Mouse (Mus musculus): ENCODE results near the gene Dync2li1. TPM values are rescaled to one million over a fixed set of nuclear protein-coding genes. Genes with fewer than 3 reads are reported as not detected.

Gene Dync2li1
- polyA plus RNA-seq, 1 experiment from 2014 or later = 11.9 TPM

DNA sequence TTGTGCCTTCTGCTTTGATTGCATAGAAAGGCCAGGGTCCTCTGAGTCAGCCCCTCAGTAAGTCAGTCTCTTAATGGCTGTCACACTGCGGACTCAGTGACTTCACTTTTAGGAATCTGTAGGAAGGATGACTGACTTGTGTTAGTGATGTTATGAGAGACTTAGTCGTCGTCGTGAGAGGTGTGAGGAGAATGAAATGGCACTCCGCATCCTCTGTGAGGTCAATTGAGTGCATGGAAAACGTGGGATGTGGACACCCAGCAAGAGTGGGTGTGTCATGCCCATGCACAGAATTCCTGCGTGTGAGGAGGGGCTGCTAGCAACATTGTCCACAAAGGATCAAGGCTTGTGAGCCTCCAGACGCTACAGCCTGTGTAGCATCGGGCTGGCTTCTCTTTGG lies 2.3 kb downstream of the Dync2li1 start:
- no peak overlapping the region for H3K9ac ChIP-seq (ENCODE audit: low read depth, low read length)
- no peaks in the 10 kb centered on the region for H3K36me3 ChIP-seq (ENCODE audit: control insufficient read depth, insufficient read depth, low read length)
- 74% methylated on average over 9 of the region's 9 CpGs for WGBS (ENCODE audit: insufficient replicate concordance)
- no peak overlapping the region for H3K4me3 ChIP-seq (ENCODE audit: low read depth, low read length)
- no peaks in the 10 kb centered on the region for H3K9me3 ChIP-seq (replicated peaks; ENCODE audit: control insufficient read depth, low read length)
- no peaks in the 10 kb centered on the region for H3K27me3 ChIP-seq (ENCODE audit: control insufficient read depth, insufficient read depth, low read length)
- H3K4me1 ChIP-seq (ENCODE audit: control insufficient read depth, insufficient read depth, low read length) = 0 out of 2 replicates have a peak, but pooled peaks cover 3% of the 10 kb centered on the region
- no peak for ATAC-seq (replicated peaks; ENCODE audit: insufficient number of reproducible peaks, low FRiP score, low TSS enrichment)
- H3K4me2 ChIP-seq = no peak overlapping the region
- no peak overlapping the region for H3K27ac ChIP-seq (ENCODE audit: low read depth, low read length)

GRCm38 (mm10) chr17:84631836-84632235 lies 5.5 kb downstream of the Dync2li1 start:
- Histone ChIP-seq H3K9ac (ENCODE audit: low read depth, low read length) (no peak overlapping the region), H3K4me2 (no peak overlapping the region), H3K36me3 (ENCODE audit: control insufficient read depth, insufficient read depth, low read length) (no peaks in the 10 kb centered on the region), H3K27ac (ENCODE audit: low read depth, low read length) (no peak overlapping the region), H3K4me3 (ENCODE audit: low read depth, low read length) (no peak overlapping the region), H3K27me3 (ENCODE audit: control insufficient read depth, insufficient read depth, low read length) (no peaks in the 10 kb centered on the region), H3K9me3 (replicated peaks; ENCODE audit: control insufficient read depth, low read length) (no peaks in the 10 kb centered on the region), H3K4me1 (ENCODE audit: control insufficient read depth, insufficient read depth, low read length) (0 out of 2 replicates have a peak, but pooled peaks cover 2% of the 10 kb centered on the region)
- no peak for ATAC-seq (replicated peaks; ENCODE audit: insufficient number of reproducible peaks, low FRiP score, low TSS enrichment)
- 84% methylated on average over 6 of the region's 6 CpGs for WGBS (ENCODE audit: insufficient replicate concordance)

- 70% methylated on average over 13 of the region's 13 CpGs for WGBS (ENCODE audit: insufficient replicate concordance)
- Histone ChIP-seq H3K4me2 (no peak overlapping the region), H3K4me1 (ENCODE audit: control insufficient read depth, insufficient read depth, low read length) (no peaks in the 10 kb centered on the region), H3K9ac (ENCODE audit: low read depth, low read length) (no peak overlapping the region), H3K4me3 (ENCODE audit: low read depth, low read length) (no peak overlapping the region), H3K27me3 (ENCODE audit: control insufficient read depth, insufficient read depth, low read length) (no peaks in the 10 kb centered on the region), H3K27ac (ENCODE audit: low read depth, low read length) (no peak overlapping the region), H3K36me3 (ENCODE audit: control insufficient read depth, insufficient read depth, low read length) (no peaks in the 10 kb centered on the region), H3K9me3 (replicated peaks; ENCODE audit: control insufficient read depth, low read length) (no peaks in the 10 kb centered on the region)
- ATAC-seq (replicated peaks; ENCODE audit: insufficient number of reproducible peaks, low FRiP score, low TSS enrichment) = no peak
Measured at GRCm38 (mm10) chr17:84633443-84633842, 7.1 kb downstream of the Dync2li1 start.

GRCm38 (mm10) chr17:84636328-84636727 lies 10.0 kb downstream of the Dync2li1 start:
- H3K27me3 ChIP-seq (ENCODE audit: control insufficient read depth, insufficient read depth, low read length) = no peaks in the 10 kb centered on the region
- WGBS (ENCODE audit: insufficient replicate concordance) = 68% methylated on average over 8 of the region's 8 CpGs
- ATAC-seq (replicated peaks; ENCODE audit: insufficient number of reproducible peaks, low FRiP score, low TSS enrichment) = no peak
- no peak overlapping the region for H3K27ac ChIP-seq (ENCODE audit: low read depth, low read length)
- no peaks in the 10 kb centered on the region for H3K36me3 ChIP-seq (ENCODE audit: control insufficient read depth, insufficient read depth, low read length)
- no peak overlapping the region for H3K9ac ChIP-seq (ENCODE audit: low read depth, low read length)
- H3K4me1 ChIP-seq (ENCODE audit: control insufficient read depth, insufficient read depth, low read length) = no peaks in the 10 kb centered on the region
- no peak overlapping the region for H3K4me3 ChIP-seq (ENCODE audit: low read depth, low read length)
- H3K4me2 ChIP-seq = no peak overlapping the region
- H3K9me3 ChIP-seq (replicated peaks; ENCODE audit: control insufficient read depth, low read length) = no peaks in the 10 kb centered on the region

GRCm38 (mm10) chr17:84637971-84638370 lies 11.7 kb downstream of the Dync2li1 start:
- Histone ChIP-seq H3K4me3 (ENCODE audit: low read depth, low read length) (no peak overlapping the region), H3K4me1 (ENCODE audit: control insufficient read depth, insufficient read depth, low read length) (no peaks in the 10 kb centered on the region), H3K9me3 (replicated peaks; ENCODE audit: control insufficient read depth, low read length) (no peaks in the 10 kb centered on the region), H3K36me3 (ENCODE audit: control insufficient read depth, insufficient read depth, low read length) (no peaks in the 10 kb centered on the region), H3K27me3 (ENCODE audit: control insufficient read depth, insufficient read depth, low read length) (no peaks in the 10 kb centered on the region), H3K4me2 (no peak overlapping the region), H3K27ac (ENCODE audit: low read depth, low read length) (no peak overlapping the region), H3K9ac (ENCODE audit: low read depth, low read length) (no peak overlapping the region)
- ATAC-seq (replicated peaks; ENCODE audit: insufficient number of reproducible peaks, low FRiP score, low TSS enrichment) = no peak
- WGBS (ENCODE audit: insufficient replicate concordance) = 85% methylated on average over 6 of the region's 6 CpGs

- WGBS (ENCODE audit: insufficient replicate concordance) = 64% methylated on average over 10 of the region's 10 CpGs
- no peak overlapping the region for H3K4me3 ChIP-seq (ENCODE audit: low read depth, low read length)
Measured at GRCm38 (mm10) chr17:84639796-84640378, 13.6 kb downstream of the Dync2li1 start.

GRCm38 (mm10) chr17:84641893-84642292 lies 15.6 kb downstream of the Dync2li1 start:
- no peak overlapping the region for H3K4me3 ChIP-seq (ENCODE audit: low read depth, low read length)
- H3K27me3 ChIP-seq (ENCODE audit: control insufficient read depth, insufficient read depth, low read length) = no peaks in the 10 kb centered on the region
- no peak for ATAC-seq (replicated peaks; ENCODE audit: insufficient number of reproducible peaks, low FRiP score, low TSS enrichment)
- no peaks in the 10 kb centered on the region for H3K9me3 ChIP-seq (replicated peaks; ENCODE audit: control insufficient read depth, low read length)
- WGBS (ENCODE audit: insufficient replicate concordance) = 35% methylated on average over 3 of the region's 3 CpGs
- no peak overlapping the region for H3K27ac ChIP-seq (ENCODE audit: low read depth, low read length)
- H3K9ac ChIP-seq (ENCODE audit: low read depth, low read length) = no peak overlapping the region
- H3K4me1 ChIP-seq (ENCODE audit: control insufficient read depth, insufficient read depth, low read length) = peaks cover 6% of the 10 kb centered on the region
- H3K36me3 ChIP-seq (ENCODE audit: control insufficient read depth, insufficient read depth, low read length) = no peaks in the 10 kb centered on the region
- no peak overlapping the region for H3K4me2 ChIP-seq

More at GRCm38 (mm10) chr17:84639796-84640378, 13.6 kb downstream of the Dync2li1 start:
- H3K9me3 ChIP-seq (replicated peaks; ENCODE audit: control insufficient read depth, low read length) = no peaks in the 10 kb centered on the region
- H3K9ac ChIP-seq (ENCODE audit: low read depth, low read length) = no peak overlapping the region
- no peak overlapping the region for H3K27ac ChIP-seq (ENCODE audit: low read depth, low read length)
- ATAC-seq (replicated peaks; ENCODE audit: insufficient number of reproducible peaks, low FRiP score, low TSS enrichment) = no peak
- no peaks in the 10 kb centered on the region for H3K36me3 ChIP-seq (ENCODE audit: control insufficient read depth, insufficient read depth, low read length)
- H3K4me2 ChIP-seq = no peak overlapping the region
- peaks cover 6% of the 10 kb centered on the region for H3K4me1 ChIP-seq (ENCODE audit: control insufficient read depth, insufficient read depth, low read length)
- no peaks in the 10 kb centered on the region for H3K27me3 ChIP-seq (ENCODE audit: control insufficient read depth, insufficient read depth, low read length)

GRCm38 (mm10) chr17:84642324-84642723 lies 16.0 kb downstream of the Dync2li1 start:
- Histone ChIP-seq H3K36me3 (ENCODE audit: control insufficient read depth, insufficient read depth, low read length) (no peaks in the 10 kb centered on the region), H3K9ac (ENCODE audit: low read depth, low read length) (no peak overlapping the region), H3K4me3 (ENCODE audit: low read depth, low read length) (no peak overlapping the region), H3K4me1 (ENCODE audit: control insufficient read depth, insufficient read depth, low read length) (peaks cover 6% of the 10 kb centered on the region), H3K27me3 (ENCODE audit: control insufficient read depth, insufficient read depth, low read length) (no peaks in the 10 kb centered on the region), H3K27ac (ENCODE audit: low read depth, low read length) (no peak overlapping the region), H3K9me3 (replicated peaks; ENCODE audit: control insufficient read depth, low read length) (no peaks in the 10 kb centered on the region), H3K4me2 (no peak overlapping the region)
- no peak for ATAC-seq (replicated peaks; ENCODE audit: insufficient number of reproducible peaks, low FRiP score, low TSS enrichment)
- WGBS (ENCODE audit: insufficient replicate concordance) = 86% methylated on average over 9 of the region's 9 CpGs

Data from heart, embryonic 11.5 days (tissue).